Mouse (Mus musculus) bone marrow macrophage, adult 2 months (primary cell): ENCODE measurements around the gene Gp9.

Experiments
- CTCF ChIP-seq: IDR thresholded peaks from 2 replicates; pipeline ENCODE4 v1.5.1; 2012; ENCODE audit warnings: low read depth, mild to moderate bottlenecking, low read length, moderate library complexity
- POLR2A ChIP-seq: IDR thresholded peaks from 2 replicates; pipeline ENCODE4 v1.6.1; 2012; ENCODE audit warnings: mild to moderate bottlenecking, low read depth, low read length, borderline replicate concordance

DNA sequence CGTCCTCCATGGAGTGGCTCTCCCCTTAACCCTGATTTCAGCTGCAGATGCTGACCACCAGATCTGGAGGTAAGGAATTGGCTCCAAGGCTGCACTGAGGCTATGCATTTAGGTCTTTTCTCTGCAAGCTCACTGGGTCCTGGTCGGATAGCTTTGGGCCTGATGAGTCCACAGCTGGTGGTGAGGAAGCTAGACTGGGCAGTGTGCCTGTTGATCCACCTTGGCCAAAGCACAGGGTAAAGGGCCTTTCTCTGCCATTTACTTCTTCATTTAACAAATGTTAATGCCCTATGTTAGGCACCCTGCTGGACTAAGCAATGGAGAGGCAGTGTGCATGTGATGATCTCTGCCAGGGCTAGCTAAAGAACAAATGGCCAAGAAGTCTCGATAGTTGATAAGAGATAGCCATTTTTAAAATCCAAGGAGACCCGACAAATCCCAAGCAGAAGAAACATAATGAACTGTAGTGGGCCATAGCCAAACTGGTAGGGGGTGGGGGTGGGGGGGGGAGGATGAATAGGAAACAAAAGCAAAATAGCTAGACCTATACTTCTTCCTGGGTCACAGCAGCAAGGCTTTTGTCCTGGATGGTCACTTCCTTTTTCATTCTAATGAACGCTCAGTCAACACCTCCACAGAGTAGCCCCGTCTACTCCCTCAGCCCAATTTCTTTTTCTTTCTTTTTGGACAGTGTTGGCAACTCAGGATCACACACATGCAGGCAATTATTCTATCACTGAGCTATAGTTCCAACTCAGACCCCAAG, 17.7 kb downstream of the Gp9 start:
- no peak for TF ChIP-seq CTCF
- no peak for TF ChIP-seq POLR2A
